Mouse (Mus musculus): ENCODE results near the gene Slc18b1. TPM values are rescaled to one million over a fixed set of nuclear protein-coding genes. Genes with fewer than 3 reads are reported as not detected.
"Not testable (repeated sequence)": the region's sequence is repeated elsewhere in the genome, so short reads cannot be mapped to it uniquely, and the experiment has no call there.

Gene Slc18b1
- total RNA-seq (2015; ENCODE audit: low replicate concordance) (0.36 TPM in 1 of 2 replicates, not detected in the other), total RNA-seq (2017; ENCODE audit: low replicate concordance) (not detected in 2 replicates)

DNA sequence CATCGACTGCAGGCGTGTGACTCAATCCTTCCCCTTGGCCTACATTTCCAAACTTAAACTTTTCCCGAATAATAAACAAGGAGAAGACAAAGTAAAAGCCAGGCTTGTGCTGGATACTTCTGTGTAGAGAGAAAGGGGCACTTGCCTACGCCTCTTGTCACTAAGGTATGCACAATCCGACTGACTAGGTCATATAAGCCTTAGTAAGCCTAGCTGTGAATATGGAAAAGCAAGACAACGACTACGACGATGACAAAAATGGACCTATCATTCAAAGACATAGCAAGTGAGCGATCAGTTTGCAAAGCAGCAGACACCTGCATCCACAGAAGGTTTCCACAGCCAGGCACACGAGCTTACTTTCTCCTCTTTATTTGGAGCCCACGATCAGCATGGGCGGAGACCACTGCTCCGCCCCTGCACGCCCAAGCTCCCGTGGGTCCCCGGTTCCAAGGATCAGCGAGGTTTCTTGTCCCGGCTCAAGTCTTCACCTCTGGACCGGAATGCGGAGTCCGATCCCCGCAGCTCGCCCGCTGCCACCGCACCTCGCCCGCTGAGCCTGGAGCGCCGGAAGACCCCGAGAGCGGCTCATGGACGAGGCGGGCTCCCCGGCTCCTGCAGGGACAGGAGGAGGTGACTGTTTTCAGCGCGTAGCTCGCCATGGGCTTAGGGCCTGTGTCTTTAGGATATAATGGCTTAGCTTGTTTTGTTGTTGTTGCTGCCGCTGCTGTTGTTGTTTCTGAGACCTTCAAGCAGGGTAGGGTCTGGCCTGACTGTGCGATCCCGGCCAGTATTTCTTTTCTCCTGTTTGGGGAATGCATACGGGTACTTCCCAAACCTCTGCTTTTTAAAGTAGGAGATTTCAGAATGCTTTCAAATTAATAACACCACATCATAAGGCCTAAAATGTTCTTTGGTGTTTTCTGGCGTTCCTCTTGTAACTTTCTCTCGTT lies at the start of gene Slc18b1:
Gene Slc18b1 (plus strand): TSS at position 436 of the 953 bp plus-strand sequence.
- peak; percentile 10; the same call in 1 of the 2 replicates for ATAC-seq (replicated peaks; ENCODE audit: low FRiP score, poor library complexity, severe bottlenecking)

DNA sequence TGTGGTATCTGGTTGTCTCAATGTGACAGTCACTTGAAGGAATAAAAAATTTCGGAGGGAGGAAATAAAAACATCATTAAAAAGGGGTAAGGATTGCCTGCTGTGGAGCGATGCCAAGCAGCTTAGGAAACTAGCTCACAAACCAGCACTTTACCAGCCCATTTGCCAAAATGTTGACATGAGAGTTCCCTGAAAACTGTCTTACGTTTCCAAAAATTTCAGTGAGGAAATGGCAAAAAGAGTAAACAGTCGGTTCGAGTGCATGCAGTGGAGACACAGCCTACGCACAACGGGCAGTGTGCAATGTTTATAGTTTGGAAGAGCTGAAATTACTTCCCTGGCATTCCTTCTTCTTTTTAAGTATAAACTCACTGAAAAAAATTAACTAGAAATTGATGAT lies 42.6 kb upstream of the Slc18b1 start:
- no peak for ATAC-seq (replicated peaks; ENCODE audit: low FRiP score, poor library complexity, severe bottlenecking)

DNA sequence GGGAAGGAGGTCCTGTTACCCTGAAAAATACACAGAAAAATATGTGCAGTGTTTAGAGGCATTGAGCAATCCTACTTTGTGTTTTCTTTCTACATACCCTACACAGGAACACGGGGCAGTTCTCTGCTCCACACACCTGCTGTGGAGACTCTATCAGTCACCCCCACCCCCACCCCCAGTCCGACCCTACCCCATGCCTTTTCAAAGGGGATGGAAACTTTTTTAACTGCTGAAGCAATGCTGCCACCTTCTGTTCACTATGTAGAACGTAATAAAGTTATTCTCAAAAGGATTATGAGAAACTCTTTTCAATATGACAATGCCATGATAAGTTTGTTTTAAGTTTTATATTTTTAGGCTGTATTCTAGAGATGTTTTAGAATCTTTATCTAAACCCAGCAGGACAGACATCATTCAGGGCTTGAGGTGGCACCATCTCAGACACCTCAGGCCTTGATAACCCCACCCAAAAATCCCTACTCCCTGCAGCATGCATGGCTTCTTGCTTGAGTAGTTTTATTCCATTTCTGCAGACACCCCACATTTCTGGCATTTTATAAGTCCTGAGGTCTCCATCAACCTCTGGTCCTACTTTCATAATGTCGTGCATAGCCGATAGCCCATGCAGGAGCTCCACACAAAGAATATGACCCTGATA lies 19.4 kb upstream of the Slc18b1 start:
- no peak for ATAC-seq (replicated peaks; ENCODE audit: low FRiP score, poor library complexity, severe bottlenecking)

DNA sequence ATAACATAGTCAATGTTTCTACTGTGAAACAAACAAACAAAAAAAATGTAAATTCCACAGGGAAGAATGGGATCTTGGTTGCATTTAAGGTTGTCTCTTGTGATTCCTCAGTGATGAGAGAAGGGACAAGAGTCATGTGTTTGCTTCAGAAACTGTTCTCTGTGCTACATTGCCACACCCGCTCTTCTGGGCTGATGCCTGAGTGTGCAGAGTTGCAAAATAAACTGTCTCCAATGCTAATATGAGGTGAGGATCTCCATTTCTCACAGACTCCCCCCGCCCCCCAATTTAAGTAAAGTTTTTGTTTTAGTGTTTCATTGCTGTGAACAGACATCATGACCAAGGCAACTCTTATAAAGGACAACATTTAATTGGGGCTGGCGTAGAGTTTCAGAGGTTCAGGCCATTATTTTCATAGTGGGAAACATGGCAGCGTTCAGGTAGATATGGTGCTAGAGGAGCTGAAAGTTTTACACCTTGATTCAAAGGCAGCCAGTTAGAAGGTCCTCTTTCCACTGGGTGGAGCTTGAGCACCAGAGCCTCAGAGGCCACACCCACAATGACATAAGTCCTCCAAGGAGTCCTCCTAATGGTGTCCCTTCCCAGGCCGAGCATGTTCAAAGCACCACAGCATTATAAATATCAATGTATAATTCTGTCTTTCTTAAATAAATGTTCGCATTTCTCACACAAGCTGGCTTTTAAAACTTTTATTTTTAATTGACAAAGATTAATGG lies 16.1 kb upstream of the Slc18b1 start:
- peak; percentile 89 for ATAC-seq (replicated peaks; ENCODE audit: low FRiP score, poor library complexity, severe bottlenecking)

DNA sequence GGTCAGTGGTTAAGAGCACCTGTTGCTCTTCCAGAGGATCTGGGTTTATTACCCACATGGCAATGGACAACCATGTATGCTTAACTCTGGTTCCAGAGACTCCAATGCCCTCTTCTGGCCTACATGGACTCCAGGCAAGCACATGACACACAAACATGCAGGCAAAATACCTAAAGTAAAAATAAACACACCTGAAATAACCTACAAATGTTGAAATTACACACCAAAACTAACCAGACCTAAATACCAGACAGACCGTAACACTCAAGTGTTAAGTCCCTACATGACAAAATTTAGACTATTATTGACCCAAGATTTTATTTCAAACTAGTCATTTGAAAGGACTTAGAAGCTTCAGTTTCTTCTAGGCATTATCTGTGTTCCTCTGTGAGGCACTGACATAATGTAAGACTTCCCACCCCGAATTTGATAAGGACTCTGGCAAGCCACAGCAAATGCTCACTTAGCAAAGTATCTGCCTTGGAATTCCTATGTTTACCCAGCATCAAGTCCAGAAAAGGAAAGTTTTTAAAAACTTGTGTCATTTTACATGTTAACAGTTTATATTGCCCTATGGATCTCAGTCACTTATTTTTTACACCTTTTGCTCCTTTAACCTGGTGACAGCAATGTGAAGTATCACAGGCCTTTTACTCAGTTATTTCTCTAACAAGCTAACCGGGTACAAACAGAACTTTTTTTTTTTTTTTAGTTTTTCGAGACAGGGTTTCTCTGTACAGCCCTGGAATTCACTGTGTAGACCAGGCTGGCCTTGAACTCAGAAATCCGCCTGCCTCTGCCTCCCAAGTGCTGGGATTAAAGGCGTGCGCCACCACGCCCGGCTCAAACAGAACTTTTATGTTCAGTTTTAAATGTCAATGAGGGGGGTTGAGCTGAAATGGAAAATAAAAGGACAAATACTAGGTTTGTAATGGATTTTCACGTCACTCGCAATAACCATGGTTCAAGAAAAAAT lies 14.7 kb upstream of the Slc18b1 start:
- ATAC-seq (replicated peaks; ENCODE audit: low FRiP score, poor library complexity, severe bottlenecking): no peak

DNA sequence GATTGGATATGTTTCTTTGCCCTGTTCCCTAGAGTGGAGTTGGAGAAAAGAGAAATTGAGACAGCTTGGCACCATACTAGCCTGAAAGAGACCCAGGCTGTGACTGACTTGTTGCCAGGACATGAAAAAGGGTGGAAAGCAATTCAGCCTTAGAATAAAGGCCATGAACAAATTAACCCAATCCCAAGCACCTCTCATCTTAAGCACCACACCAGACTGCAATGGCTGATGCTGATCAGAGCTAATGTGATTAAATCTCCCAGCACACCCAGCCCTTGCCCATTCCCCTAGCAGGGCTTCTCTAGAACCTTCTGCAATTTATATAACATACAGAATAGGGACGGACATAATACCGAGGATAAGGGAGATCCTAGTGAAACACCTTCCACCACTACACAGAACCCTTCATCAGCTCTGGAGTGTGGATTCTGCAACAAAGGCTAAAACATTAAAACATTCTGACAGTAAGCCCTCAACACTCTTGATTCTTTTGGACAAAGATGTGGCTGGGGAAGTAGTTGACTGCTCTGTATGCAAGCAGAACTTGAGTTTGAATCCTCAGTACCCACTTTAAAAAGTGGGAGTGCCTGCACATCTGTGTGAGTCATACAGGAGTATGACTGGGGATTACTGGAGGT lies 13.8 kb upstream of the Slc18b1 start:
- no peak for ATAC-seq (replicated peaks; ENCODE audit: low FRiP score, poor library complexity, severe bottlenecking)

DNA sequence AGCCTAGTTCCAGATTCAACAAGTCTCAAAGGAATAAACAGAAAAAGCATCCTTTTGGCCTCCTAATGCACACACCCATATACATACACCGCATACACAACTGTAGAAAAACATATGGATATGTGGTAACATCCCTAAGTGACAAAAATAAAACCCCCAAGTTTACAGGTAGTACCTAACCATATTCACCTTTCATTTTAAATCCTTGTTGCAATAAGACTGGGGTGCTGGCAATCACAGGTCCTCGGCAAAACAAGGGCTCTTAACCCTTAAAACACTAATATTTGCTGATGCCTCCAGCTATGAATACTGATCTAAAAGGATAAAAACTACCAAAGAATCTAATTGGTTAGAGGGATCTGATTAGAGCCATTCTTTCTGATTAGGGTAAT lies 13.3 kb upstream of the Slc18b1 start:
- ATAC-seq (replicated peaks; ENCODE audit: low FRiP score, poor library complexity, severe bottlenecking): no peak

DNA sequence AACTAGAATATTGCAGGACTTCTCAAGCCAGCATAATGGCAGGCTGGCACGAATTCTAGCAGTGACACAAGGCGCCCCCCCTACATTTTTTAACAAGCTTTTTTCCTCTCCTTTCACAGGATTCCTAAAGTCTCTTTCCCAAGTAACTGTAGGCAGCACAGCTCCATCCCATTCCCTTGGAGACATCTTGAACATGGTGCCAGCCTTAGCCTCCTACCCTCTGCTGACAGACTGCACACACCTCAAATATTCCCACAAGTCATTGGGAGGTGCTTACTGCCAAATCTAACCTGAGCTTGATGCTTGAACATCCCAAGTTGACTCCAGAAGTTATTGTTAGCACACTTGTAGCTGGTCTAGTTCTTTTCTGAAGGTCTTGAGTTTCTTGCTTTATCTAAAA lies 12.7 kb upstream of the Slc18b1 start:
- no peak for ATAC-seq (replicated peaks; ENCODE audit: low FRiP score, poor library complexity, severe bottlenecking)

DNA sequence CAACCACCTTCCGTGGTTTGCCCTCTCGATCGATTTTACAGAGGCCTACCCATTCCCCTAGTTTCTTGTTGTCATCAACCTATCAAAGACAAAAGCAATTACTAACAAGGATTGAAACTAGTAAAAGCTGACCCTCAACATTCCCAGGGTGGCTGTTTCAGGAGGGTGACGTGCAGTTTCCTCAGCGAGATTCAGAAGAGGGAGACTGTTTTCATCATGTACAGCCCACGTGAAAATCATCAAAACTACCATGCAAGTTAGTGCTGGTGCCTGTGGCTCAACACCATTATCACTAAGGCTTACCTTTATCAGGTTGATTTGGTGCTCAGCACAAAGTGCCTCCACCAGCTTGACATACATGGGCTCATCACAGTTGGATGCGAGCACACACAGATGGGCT lies 11.2 kb upstream of the Slc18b1 start:
- not testable (repeated sequence) for ATAC-seq (replicated peaks; ENCODE audit: low FRiP score, poor library complexity, severe bottlenecking)

DNA sequence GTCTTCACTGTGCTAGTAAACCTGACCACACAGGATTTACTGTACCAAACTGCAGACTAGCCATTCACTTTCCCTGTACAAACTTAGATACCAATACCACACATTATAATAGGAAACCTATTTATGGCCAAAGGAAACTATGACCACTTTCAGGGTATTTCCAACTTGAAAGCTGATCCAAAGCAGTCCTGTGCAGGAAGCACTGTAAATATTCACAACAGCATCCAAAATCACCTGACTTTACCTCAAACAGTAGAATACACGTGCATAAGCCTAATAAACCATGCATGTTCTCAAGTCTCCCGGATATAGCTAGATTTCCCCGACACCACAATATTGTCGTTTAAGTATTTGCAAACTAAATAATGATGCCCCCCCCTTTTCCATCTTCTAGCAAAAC lies 10.7 kb upstream of the Slc18b1 start:
- ATAC-seq (replicated peaks; ENCODE audit: low FRiP score, poor library complexity, severe bottlenecking): no peak

DNA sequence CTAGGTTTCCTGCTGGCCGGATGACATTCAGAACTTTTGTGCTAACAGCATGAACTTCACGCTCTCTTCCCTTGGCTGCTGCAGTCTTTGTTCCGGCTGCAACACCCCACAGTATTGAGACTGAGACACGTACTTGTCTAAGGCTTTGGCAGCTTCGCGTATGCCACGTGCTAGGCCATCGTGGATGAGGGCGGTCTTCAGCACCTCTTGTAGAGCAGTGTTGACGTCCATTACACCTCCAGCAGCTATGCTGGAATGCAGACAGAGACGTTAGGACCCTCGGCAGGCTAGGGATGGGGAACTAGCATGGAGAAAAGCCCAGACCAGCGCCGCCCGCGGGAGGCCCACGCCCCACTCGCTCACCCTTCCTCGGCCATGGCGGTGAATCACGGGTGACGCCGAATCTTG lies 10.2 kb upstream of the Slc18b1 start:
- peak; percentile 51 for ATAC-seq (replicated peaks; ENCODE audit: low FRiP score, poor library complexity, severe bottlenecking)

DNA sequence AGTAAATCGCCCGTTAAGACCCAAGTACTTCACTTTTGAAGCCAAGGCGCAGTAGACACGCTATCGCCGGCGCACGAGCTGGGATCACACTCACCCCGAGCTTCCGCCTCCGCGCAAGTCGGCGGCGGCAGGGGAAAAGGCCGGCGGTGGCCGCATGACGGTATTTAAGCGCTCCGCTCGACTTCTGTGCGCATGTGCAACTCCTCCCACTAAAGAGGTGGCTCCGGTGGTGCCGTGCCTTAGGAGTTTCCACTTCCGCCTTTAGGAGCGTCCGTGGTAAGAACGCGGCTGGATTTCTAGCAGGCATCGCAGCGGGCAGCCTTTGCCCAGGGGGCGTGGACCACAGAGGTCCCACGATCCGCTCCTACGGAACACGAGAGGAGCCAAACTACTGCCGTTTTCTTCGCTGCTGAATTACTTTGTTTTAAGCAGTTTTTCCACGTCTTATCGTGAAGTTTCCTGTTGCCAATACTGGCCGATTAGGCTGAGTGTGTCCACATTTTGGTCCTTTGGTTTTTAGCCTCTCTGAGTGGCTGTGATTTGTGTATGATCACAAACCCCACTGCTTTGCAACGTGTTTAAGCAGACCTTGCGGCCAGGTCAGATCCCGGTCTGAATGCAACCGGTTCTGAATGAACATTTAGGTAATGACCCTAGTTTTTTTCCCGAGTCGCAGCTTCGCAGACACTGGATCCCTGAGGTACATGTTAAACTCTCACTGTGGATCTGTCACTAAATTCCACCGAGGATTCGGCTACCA lies 9.5 kb upstream of the Slc18b1 start, which contains the start of gene Rps12:
Gene Rps12 (minus strand): TSS at position 214 of the 760 bp plus-strand sequence.
- ATAC-seq (replicated peaks; ENCODE audit: low FRiP score, poor library complexity, severe bottlenecking): peak; percentile 95

DNA sequence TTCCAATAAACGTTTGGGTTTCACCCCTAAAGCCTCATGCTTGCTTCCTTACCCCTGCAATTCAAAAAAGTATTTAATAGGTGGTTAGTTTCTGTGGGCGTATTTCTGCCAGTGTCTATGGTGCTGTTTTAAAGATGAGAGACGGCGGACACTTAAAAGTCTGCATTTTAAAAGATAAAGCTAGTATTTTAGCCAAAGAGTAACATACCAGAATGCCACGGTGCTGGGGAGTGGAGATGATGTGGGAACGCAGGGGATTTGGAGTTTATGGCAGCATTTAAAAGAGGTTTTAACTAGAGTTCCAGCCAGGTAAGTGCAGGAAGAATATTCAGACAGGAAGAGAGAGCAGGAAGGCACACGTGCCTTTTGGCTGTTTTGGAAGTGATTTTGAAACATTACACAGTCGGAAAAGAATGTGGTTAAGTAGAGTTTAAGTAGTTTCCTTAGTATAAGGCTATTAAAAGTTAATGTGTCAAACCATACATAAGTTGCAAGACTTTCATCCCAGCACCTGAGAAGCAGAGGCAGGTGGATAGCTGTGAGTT lies 8.7 kb upstream of the Slc18b1 start:
- ATAC-seq (replicated peaks; ENCODE audit: low FRiP score, poor library complexity, severe bottlenecking): no peak

DNA sequence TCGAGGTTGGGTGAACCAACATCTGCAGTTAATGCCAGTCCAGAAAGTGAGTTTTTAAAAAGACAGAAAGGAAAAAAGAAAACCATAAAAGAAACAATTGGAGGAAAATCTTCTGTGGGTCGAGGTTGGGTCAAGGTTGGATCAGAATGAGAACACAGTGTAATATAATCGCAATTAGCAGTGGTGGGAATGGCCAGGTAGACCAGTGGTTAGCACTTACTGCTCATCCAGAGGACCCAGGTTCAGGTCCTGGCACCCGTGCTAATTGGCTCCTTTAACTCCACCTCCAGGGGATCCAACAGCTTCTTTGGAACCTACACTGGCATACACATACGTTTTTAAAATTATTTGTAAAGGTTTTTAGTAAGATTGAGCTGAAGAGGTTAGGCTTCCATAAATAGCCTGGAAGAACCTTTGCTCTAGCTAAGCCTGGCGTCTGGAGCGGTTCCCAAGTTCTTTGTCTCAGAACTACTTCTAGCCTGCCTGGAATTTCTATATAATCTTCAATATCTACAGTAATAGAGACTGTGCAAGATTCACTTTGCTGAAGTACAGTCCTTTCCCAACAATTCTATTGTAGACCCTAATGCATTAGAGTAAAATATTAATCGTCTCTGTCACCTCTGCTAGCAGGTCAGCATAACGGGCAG lies 790 bp upstream of the Slc18b1 start:
- ATAC-seq (replicated peaks; ENCODE audit: low FRiP score, poor library complexity, severe bottlenecking): no peak

DNA sequence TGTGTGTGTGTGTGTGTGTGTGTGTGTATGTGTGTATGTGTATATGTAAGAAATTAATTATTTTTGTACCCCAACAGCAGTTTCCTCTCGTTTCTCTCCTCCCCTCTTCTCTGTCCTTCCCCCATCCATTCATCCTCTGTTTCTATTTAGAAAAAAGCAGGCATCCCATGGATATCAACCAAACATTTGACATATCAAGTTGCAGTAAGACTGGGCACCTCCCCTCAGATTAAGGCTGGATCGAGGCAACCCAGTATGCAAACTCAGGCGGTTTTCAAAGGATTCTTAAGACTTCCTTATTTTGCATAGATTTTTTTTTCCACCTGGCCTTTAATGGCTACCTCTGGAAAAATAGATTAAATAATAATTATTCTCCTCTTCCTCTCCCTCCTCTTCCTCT lies 820 bp downstream of the Slc18b1 start:
- no peak for ATAC-seq (replicated peaks; ENCODE audit: low FRiP score, poor library complexity, severe bottlenecking)

DNA sequence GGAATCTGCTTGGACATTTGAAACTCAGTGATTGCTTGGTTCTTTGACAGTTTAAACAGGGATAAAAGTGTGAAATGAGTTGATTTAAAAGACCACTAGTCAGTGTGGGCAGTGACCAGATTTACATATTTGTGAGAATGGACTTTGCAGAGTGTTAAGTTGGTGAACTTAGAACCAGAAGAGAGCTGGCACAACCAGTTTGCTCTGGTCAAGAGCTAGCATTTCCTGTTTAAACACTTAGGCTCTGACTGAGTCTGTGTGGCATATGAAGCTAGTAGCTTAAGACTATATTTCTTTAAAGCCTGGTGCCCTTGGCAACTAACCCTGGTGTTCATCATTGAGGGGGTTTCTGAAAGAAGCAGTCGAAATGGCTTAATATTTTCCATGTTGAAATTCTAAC lies 1.4 kb downstream of the Slc18b1 start:
- no peak for ATAC-seq (replicated peaks; ENCODE audit: low FRiP score, poor library complexity, severe bottlenecking)

DNA sequence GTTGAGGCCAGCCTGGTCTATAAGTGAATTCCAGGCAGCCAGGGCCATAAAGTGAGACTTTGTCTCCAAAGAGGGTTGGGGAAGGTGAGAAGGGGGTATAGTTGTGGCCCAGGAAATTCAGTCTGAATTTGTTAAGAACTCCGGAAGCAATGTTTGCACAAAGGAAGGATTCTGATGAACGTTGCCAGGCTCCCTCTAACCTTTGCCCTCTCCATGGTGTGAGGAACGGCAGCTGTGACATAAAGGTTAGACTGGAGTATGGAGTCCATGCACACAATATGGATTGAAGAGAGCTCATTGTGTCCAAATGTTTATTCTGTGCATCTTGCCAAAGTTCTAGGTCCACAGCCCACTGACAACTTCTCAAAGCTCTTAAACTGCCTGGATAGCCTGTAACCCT lies 3.1 kb downstream of the Slc18b1 start:
- no peak for ATAC-seq (replicated peaks; ENCODE audit: low FRiP score, poor library complexity, severe bottlenecking)

All from erythroid progenitor cell, adult 5-6 weeks (primary cell).